Mouse (Mus musculus): ENCODE measurements around the gene Nat8f3. TPM values are rescaled to one million over a fixed set of nuclear protein-coding genes. Genes with fewer than 3 reads are reported as not detected.
"Not testable (repeated sequence)": the region's sequence is repeated elsewhere in the genome, so short reads cannot be mapped to it uniquely, and the experiment has no call there.

Gene Nat8f3
- 1 to 10 TPM; 1.2 to 3.0 TPM for total RNA-seq (2021)
- long read RNA-seq, experiment 1, result 0 reads
- long read RNA-seq, experiment 2, partial matches to known transcripts, result 0 of 1 reads
- long read RNA-seq, experiment 2, other reads (novel, unspliced or antisense), result 1 of 1 reads

DNA sequence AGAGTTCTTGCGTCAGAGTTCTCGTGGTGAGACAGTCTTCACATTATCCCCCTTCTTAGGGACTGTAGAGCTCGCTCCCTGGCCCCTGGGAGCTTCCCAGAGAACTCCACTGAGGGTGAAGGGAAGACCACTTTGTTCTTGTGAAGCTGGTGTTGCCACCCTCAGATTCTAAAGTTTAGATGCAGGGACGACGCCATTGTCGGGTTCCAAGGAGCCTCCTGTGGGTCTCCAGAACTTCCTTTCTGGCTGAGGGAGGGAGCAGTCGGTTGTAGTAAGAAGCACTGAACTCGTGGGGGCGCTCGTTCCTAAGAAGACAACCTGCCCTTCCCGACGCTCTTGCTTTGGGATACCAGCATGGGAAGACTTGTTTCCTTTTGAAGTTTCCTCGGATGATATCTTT, at the start of gene Nat8f3:
TSS of gene Nat8f3 (minus strand) at position 223 of the 400 bp plus-strand sequence.
- peak; percentile 63 for TF ChIP-seq CTCF (conservative IDR thresholded peaks at IDR 0.05)
- DNase-seq (ENCODE audit: low spot score in 2 of 2), result peak; percentile 5 to 18
- not testable (repeated sequence) for H3K27ac ChIP-seq, H3K4me3 ChIP-seq

DNA sequence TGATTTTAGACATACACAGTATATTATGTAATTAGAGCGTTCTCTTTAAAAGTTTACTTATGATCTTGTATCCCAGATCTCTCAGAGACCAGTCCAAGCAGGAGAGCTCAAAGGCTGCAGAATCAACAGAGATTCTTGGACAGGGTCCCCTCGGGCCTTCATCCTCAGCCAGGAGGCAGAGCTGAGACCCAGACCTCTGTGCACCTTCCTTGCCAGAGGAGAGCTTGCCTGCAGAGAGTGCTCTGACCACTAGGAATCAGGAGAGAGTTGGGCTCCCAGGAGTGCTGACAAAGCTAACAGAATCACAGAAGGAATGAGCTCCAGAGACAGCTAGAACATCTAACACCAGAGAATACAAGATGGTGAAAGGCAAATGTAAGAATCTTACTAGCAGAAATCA, 47.8 kb upstream of the Nat8f3 start:
- Histone ChIP-seq H3K27ac (no peak overlapping the region), H3K4me3 (no peak overlapping the region)
- no peak for TF ChIP-seq CTCF (conservative IDR thresholded peaks at IDR 0.05)
- no peak for DNase-seq (ENCODE audit: low spot score in 2 of 2)

DNA sequence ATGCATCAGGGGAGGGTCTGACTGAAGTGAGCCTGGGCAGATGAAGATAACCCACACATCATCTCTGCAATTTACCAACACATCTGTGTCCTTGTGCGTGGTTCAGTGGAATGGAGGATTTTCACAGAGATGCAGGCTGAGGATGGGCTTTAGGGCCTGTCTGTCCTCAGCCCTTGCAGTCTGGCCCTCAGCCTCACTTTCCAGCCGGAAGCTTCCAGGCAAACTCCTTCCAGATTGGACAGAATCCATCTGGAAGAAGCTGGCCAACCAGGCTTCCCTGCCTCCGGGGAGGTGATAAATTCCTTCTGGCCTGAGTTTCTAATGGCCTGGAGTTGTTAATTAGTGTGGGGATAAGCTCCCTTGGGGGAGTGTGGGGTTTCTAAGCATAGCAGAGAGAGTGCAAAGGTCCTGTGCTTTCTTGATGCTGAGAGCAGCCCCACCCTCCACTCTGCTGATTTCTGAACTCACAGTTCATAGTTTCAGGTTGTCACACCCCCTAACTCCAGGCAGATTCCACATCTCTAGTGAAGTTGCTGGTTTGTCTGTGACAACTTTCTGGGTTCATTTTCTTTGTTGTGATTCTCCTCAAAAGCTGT, 45.5 kb upstream of the Nat8f3 start:
- DNase-seq (ENCODE audit: low spot score in 2 of 2); H3K4me3 ChIP-seq; H3K27ac ChIP-seq: not testable (repeated sequence)

DNA sequence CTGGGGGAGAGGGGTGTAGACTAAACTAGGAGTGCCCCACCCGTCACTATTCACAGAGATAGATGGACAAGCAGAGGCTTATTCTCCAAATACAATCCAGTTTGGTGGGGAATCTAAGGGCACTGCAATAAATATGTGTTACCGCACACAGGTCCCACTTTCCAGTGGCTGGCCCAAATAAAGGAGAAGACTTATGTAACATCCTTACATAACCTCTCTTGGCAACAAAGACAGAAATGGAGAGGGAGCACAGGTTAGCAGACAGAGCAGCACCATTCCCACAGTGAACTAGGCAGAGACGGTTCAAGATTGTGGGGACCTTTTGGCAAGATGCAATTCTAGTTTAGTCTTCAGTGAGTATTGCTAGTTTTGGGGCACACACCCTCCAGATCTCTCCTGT, 45.0 kb upstream of the Nat8f3 start:
- not testable (repeated sequence) for DNase-seq (ENCODE audit: low spot score in 2 of 2); H3K27ac ChIP-seq; H3K4me3 ChIP-seq

DNA sequence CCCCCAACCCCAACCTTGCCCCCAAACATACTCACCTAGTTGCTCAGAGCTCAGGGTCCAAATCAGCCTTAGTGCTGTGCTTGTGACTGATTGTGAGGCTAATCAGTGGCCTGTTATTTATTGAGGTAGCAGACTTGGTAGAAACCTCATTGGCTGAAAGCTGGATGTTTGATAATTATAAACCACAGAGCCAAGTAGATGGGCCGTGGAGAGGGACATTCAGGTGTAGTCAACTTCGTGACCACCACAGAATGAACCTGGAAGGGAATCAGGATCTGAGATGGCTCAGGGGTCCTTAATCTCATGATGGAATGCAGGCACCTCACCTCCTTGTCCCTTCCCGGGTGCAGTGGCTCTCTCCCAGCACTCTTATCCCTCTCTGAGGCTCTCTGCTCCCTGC, 44.2 kb upstream of the Nat8f3 start:
- not testable (repeated sequence) for DNase-seq (ENCODE audit: low spot score in 2 of 2); H3K4me3 ChIP-seq; H3K27ac ChIP-seq

DNA sequence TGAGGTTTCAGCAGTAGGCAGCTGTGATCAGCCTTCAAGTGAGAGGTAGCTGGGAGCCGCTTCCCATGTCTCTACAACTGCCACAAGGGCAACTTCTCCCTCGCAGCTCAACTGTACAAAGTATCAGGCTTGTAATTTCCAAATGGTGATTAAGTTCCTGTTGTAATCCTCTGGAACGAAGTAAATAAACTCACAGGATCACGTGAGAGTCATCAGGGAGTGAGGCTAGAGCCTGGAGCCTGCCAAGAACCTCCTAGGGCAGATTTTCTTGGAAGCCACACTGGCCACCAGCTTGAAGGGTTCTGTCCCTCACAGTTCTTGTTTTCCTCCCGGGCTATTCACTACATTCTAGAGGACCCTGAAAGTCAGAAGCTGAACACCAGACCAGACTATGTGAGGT, 37.6 kb upstream of the Nat8f3 start:
- not testable (repeated sequence) for H3K4me3 ChIP-seq; DNase-seq (ENCODE audit: low spot score in 2 of 2); H3K27ac ChIP-seq

DNA sequence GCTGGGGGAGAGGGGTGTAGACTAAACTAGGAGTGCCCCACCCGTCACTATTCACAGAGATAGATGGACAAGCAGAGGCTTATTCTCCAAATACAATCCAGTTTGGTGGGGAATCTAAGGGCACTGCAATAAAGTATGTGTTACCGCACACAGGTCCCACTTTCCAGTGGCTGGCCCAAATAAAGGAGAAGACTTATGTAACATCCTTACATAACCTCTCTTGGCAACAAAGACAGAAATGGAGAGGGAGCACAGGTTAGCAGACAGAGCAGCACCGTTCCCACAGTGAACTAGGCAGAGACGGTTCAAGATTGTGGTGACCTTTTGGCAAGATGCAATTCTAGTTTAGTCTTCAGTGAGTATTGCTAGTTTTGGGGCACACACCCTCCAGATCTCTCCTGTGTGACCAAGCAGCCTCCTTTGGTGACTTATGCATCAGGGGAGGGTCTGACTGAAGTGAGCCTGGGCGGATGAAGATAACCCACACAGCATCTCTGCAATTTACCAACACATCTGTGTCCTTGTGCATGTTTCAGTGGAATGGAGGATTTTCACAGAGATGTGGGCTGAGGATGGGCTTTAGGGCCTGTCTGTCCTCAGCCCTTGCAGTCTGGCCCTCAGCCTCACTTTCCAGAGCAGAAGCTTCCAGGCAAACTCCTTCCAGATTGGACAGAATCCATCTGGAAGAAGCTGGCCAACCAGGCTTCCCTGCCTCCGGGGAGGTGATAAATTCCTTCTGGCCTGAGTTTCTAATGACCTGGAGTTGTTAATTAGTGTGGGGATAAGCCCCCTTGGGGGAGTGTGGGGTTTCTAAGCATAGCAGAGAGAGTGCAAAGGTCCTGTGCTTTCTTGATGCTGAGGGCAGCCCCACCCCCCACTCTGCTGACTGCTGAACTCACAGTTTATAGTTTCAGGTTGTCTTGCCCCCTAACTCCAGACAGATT, 2.2 kb downstream of the Nat8f3 start:
- not testable (repeated sequence) for H3K27ac ChIP-seq; DNase-seq (ENCODE audit: low spot score in 2 of 2); H3K4me3 ChIP-seq

DNA sequence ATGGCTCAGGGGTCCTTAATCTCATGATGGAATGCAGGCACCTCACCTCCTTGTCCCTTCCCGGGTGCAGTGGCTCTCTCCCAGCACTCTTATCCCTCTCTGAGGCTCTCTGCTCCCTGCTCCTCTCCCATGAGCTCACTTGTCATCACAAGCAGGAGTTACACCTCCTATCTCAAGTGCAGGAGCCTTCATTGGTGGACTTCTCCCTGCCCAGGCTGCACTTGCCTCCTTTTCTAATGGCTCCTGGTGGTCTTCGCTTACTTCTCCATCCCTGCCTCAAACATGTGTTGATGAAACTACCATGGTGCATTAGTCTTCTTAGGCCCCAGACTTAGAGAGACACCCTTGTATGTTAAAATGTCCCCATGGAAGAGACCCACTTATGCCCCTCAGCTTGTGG, 2.9 kb downstream of the Nat8f3 start:
- not testable (repeated sequence) for H3K27ac ChIP-seq; H3K4me3 ChIP-seq; DNase-seq (ENCODE audit: low spot score in 2 of 2)

DNA sequence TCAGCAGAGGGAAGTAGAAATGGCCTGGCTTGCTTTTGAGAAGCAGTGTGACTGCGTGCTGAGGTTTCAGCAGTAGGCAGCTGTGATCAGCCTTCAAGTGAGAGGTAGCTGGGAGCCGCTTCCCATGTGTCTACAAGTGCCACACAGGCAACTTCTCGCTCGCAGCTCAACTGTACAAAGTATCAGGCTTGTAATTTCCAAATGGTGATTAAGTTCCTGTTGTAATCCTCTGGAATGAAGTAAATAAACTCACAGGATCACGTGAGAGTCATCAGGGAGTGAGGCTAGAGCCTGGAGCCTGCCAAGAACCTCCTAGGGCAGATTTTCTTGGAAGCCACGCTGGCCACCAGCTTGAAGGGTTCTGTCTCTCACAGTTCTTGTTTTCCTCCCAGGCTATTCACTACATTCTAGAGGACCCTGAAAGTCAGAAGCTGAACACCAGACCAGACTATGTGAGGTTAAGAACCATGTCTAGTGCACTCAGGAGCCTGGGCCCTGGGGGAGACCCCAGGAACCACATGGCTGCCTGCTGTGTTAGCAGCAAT, 9.8 kb downstream of the Nat8f3 start:
- not testable (repeated sequence) for DNase-seq (ENCODE audit: low spot score in 2 of 2); H3K27ac ChIP-seq; H3K4me3 ChIP-seq

DNA sequence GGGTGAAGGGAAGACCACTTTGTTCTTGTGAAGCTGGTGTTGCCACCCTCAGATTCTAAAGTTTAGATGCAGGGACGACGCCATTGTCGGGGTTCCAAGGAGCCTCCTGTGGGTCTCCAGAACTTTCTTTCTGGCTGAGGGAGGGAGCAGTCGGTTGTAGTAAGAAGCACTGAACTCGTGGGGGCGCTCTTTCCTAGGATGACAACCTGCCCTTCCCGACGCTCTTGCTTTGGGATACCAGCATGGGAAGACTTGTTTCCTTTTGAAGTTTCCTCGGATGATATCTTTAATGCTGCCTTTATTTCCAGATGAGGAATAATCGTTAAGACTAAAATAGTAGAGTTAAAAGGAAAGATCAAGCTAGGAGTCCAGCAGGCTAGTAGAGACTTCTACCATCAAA, 52.4 kb downstream of the Nat8f3 start, which contains the start of gene Nat8f7:
TSS of gene Nat8f7 (minus strand) at position 101 of the 400 bp plus-strand sequence.
- H3K4me3 ChIP-seq; DNase-seq (ENCODE audit: low spot score in 2 of 2); H3K27ac ChIP-seq: not testable (repeated sequence)
- peak; percentile 38 for TF ChIP-seq CTCF (conservative IDR thresholded peaks at IDR 0.05)

DNA sequence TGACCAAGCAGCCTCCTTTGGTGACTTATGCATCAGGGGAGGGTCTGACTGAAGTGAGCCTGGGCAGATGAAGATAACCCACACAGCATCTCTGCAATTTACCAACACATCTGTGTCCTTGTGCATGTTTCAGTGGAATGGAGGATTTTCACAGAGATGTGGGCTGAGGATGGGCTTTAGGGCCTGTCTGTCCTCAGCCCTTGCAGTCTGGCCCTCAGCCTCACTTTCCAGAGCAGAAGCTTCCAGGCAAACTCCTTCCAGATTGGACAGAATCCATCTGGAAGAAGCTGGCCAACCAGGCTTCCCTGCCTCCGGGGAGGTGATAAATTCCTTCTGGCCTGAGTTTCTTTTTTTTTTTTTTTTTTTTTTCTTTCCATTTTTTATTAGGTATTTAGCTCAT, 55.9 kb downstream of the Nat8f3 start:
- not testable (repeated sequence) for H3K27ac ChIP-seq; H3K4me3 ChIP-seq; DNase-seq (ENCODE audit: low spot score in 2 of 2)

DNA sequence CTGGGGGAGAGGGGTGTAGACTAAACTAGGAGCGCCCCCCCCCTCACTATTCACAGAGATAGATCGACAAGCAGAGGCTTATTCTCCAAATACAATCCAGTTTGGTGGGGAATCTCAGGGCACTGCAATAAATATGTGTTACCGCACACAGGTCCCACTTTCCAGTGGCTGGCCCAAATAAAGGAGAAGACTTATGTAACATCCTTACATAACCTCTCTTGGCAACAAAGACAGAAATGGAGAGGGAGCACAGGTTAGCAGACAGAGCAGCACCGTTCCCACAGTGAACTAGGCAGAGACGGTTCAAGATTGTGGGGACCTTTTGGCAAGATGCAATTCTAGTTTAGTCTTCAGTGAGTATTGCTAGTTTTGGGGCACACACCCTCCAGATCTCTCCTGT, 56.3 kb downstream of the Nat8f3 start:
- H3K4me3 ChIP-seq; DNase-seq (ENCODE audit: low spot score in 2 of 2): not testable (repeated sequence)

DNA sequence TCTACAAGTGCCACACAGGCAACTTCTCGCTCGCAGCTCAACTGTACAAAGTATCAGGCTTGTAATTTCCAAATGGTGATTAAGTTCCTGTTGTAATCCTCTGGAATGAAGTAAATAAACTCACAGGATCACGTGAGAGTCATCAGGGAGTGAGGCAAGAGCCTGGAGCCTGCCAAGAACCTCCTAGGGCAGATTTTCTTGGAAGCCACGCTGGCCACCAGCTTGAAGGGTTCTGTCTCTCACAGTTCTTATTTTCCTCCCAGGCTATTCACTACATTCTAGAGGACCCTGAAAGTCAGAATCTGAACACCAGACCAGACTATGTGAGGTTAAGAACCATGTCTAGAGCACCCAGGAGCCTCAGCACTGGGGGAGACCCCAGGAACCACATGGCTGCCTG, 63.6 kb downstream of the Nat8f3 start:
- H3K4me3 ChIP-seq; H3K27ac ChIP-seq; DNase-seq (ENCODE audit: low spot score in 2 of 2): not testable (repeated sequence)

More for the DNA sequence above, 56.3 kb downstream of the Nat8f3 start:
- H3K27ac ChIP-seq, result not testable (repeated sequence)

Small RNA genes lying within 50 kb of the gene (microRNA-seq; reads per million reads assigned to microRNA genes)
- gene Gm27317, result 0 reads per million in 2 experiments
- 0 reads per million in 2 experiments for gene Mir6375

Other genes starting within 250 kb of the Nat8f3 start
- 1 to 10 TPM; 6.5 to 8.2 TPM for gene Alms1, start 178.2 kb downstream of the Nat8f3 start, total RNA-seq (2021)
- 1 to 10 TPM; 3.7 to 4.8 TPM for gene Nat8f7, start 52.5 kb downstream of the Nat8f3 start, total RNA-seq (2021)
- 1 to 10 TPM in 1 of 2 experiments, under 1 TPM in 1; 0.88 to 1.7 TPM for gene Nat8f6, start 55.2 kb upstream of the Nat8f3 start, total RNA-seq (2021)
- 1 to 10 TPM; 5.6 to 6.8 TPM for gene Nat8f5, start 55.2 kb upstream of the Nat8f3 start, total RNA-seq (2021)
- gene Nat8, start 66.3 kb upstream of the Nat8f3 start, total RNA-seq (2021), result 1 to 10 TPM; 4.6 TPM
- gene Nat8f2, start 103.4 kb upstream of the Nat8f3 start, total RNA-seq (2021), result 1 to 10 TPM; 2.6 to 3.0 TPM
- gene Nat8f4, start 139.1 kb upstream of the Nat8f3 start, total RNA-seq (2021), result 1 to 10 TPM; 7.7 to 7.9 TPM
- 10 to 100 TPM; 80.4 to 90.2 TPM for gene Tprkb, start 146.1 kb upstream of the Nat8f3 start, total RNA-seq (2021)
- 10 to 100 TPM; 30.2 to 31.2 TPM for gene Nat8f1, start 149.9 kb upstream of the Nat8f3 start, total RNA-seq (2021)
- 10 to 100 TPM; 77.9 to 85.5 TPM for gene Dusp11, start 195.9 kb upstream of the Nat8f3 start, total RNA-seq (2021)